Mouse (Mus musculus) layer of hippocampus, adult 2 months (tissue): ENCODE results near the gene Lpin2. TPM values are rescaled to one million over a fixed set of nuclear protein-coding genes. Genes with fewer than 3 reads are reported as not detected.

ENCODE experiments used
- DNase-seq, 2 experiments: peaks; one replicate each; pipeline ENCODE4 v3.0.0; 2022; ENCODE audit warnings: low spot score in 2 of 2
- H3K27ac ChIP-seq: fragments of 200-600 bp; 2 replicates; pipeline ENCODE4 v1.8.1; 2022
- H3K4me3 ChIP-seq: fragments of 200-600 bp; 2 replicates; pipeline ENCODE4 v1.8.1; 2022; ENCODE audit warnings: mild to moderate bottlenecking
- CTCF ChIP-seq: fragments of 200-600 bp; conservative IDR thresholded peaks from 2 replicates; pipeline ENCODE4 v1.8.1; 2022; ENCODE audit warnings: antibody characterized with exemption, mild to moderate bottlenecking, moderate library complexity
- total RNA-seq, 2 experiments: library from RNA; stranded (reverse); gene quantifications; 2 replicates each; pipeline ENCODE4 v1.2.3; 2021

The Lpin2 gene
- total RNA-seq, 2 experiments from 2014 or later: 95.8 to 109 TPM

DNA sequence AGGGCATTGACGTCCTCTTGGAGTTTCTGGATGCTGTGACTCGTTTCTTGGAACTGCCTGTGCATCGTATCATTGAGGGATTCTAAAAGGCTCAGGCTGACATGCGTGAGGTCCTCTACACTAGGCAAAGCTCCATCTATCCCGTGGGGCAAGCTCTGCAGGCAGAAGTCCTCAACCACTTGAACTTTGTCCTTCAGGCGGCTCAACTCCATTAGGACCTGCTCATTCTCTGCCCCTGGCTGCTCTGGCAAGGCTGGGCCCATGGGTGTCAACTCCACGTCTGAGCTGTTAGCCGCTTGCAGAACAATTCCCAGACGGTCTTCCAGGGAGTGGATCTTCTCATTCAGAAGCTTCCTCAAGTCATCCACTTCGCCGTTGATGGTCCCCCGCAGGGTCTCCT, 91.5 kb downstream of the Lpin2 start:
- DNase-seq: no peak
- H3K27ac ChIP-seq: no peak overlapping the region

DNA sequence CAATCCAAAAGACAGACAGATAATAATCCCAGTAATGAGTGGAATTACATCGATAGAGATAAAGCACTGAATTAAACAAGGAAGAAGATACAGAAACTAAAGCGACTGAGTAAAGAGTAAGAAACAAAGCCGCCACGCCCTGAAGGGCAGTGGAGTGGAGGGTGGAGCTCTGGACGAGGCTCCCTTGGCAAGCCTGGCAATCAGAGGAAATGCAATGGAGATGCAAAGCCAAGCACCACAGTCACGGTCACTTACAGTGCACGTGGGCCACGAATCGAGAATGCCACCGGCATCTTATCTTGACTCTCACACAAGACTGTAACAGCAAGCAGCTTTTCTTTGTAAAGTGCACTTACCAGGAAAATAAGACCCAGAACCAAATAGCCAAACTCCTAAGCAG, 94.4 kb downstream of the Lpin2 start:
- DNase-seq: no peak
- no peak overlapping the region for H3K27ac ChIP-seq
- H3K4me3 ChIP-seq: no peak overlapping the region
- TF ChIP-seq CTCF: no peak

More for the DNA sequence above, 91.5 kb downstream of the Lpin2 start:
- TF ChIP-seq CTCF: no peak
- H3K4me3 ChIP-seq: no peak overlapping the region

DNA sequence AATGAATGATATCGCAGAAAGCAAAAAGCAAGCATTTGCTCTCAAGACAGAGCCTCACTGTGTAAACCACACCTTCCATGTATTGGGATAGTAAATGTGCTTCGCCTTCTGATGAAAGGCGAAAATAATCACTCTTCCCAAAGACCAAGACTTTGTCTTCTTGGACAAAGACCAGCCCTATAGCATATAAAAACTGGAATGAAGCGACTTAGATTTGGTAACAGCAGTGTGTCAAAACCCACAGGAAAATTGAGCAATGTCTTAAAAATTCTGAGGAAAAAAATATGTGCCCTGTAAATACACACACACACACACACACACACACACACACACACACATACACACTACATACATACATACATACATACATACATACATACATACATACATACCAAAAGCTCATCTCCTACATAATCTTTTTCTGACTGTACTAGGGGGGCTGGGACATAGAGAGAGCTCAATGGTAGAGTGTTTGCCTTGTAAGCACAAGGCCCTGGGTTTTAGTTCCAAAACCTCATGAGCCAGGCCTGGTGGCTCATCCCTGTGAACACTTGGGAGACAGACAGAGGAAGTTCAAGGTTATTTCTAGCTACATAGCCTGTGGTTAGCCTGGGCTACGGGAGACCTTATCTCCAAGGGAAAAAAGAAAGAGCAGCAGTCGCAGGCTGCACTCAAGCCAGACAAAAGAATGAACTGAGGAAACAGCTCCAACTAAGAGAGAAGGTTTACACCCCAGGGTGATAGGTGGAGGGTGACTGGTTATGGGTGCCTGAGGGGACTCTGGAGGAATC, 95.5 kb downstream of the Lpin2 start:
- DNase-seq: no peak
- TF ChIP-seq CTCF: no peak
- no peak overlapping the region for H3K27ac ChIP-seq

DNA sequence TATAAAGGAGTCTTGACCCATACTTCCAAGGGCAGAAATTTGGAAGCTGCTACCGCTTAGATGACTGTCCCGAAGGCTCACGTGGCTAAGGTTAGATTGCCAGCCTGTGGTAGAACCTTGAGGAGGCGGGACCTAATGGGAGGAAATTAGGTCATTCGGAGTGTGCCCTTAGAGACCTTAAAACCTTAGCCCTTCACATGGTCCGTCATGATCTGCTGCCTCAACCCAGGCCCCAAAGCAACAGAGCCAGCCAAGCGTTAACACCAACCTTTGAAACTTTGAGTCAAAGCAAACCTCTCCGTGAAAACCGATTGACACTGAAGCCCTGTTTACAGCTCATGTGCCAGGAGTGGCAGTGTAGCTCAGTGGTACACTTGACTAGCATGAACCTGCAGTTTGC, 100.4 kb downstream of the Lpin2 start:
- DNase-seq: no peak
- Histone ChIP-seq H3K27ac (no peak overlapping the region), H3K4me3 (no peak overlapping the region)
- TF ChIP-seq CTCF: no peak

More for the DNA sequence above, 95.5 kb downstream of the Lpin2 start:
- H3K4me3 ChIP-seq: no peak overlapping the region

DNA sequence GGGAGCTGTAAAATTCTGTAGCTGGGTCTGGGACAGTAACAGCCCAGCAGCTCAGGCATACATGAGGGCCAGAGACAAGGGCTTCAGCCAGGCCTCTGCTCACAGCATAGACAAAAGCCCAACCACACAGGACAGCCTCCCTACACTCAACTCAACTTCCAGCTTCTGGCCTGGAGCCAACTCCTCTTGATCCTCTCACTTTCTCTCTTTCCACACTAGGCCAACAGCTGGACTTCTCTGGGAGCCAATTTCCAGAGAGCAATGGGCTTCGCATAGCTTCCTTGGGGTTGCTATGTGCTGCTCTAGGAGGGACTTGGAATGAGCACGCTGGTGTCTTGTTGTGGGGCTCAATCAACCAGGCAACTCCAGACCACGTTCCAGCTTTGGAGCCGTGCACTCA, 100.9 kb downstream of the Lpin2 start:
- no peak overlapping the region for H3K4me3 ChIP-seq
- no peak overlapping the region for H3K27ac ChIP-seq
- no peak for DNase-seq
- no peak for TF ChIP-seq CTCF

DNA sequence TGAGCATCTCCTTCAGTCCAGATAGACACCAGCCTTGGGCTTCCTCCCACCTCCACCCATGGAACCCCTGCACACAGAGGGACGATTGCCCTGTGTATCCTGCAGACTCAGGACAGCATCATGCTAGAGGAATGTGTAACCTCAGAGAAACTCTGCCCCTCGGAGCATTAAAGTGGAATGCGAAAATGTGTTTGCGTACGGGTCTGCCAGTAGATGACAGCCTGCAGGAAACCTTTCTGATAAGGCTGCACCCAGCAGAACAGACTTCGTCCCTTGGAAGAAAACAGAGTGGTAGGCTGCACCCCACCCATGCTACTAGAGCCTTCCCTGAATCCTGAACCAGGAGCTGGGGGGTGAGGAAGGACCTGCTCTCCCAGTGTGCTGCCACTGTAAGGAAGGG, 102.5 kb downstream of the Lpin2 start:
- no peak for DNase-seq
- Histone ChIP-seq H3K27ac (no peak overlapping the region), H3K4me3 (no peak overlapping the region)
- no peak for TF ChIP-seq CTCF

DNA sequence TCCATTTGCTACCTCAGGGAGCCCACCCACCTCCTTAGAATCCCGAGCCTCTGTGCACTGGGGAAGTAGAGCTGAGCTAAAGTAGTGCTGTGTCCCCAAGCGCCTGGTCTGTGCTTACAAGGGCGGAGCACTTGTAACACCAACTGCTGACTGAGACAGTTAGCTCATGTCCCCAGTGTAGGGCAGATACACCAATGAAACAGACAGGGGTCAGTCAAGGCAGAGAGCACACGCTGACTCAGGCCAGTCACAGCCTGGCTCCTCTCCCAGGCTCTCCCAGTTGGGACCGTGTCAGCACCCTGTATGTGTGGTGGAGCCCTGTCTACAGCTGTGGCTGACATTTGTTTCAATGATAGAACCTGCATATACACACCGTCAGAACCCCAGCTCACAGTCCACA, 103.6 kb downstream of the Lpin2 start:
- DNase-seq: no peak
- Histone ChIP-seq H3K4me3 (no peak overlapping the region), H3K27ac (no peak overlapping the region)
- TF ChIP-seq CTCF: no peak

DNA sequence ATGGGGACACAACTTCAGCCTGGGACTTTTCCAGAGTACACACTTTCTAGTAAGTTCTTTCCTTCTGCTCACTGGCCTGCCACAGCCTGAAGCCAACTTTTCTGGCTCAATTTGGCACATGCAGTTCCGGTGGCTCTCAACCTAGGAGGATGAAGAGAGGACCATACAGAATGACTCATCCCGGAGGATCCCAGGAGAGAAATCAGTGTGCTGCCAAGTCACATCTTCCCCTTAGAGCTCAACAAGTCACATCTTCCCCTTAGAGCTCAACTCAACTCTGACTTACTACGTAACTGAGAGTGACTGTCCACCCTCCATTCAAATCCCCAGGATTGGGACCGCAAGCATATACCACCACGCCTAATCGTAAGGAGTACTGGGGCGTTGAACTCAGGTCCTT, 105.2 kb downstream of the Lpin2 start:
- DNase-seq: no peak
- Histone ChIP-seq H3K4me3 (no peak overlapping the region), H3K27ac (no peak overlapping the region)
- no peak for TF ChIP-seq CTCF

DNA sequence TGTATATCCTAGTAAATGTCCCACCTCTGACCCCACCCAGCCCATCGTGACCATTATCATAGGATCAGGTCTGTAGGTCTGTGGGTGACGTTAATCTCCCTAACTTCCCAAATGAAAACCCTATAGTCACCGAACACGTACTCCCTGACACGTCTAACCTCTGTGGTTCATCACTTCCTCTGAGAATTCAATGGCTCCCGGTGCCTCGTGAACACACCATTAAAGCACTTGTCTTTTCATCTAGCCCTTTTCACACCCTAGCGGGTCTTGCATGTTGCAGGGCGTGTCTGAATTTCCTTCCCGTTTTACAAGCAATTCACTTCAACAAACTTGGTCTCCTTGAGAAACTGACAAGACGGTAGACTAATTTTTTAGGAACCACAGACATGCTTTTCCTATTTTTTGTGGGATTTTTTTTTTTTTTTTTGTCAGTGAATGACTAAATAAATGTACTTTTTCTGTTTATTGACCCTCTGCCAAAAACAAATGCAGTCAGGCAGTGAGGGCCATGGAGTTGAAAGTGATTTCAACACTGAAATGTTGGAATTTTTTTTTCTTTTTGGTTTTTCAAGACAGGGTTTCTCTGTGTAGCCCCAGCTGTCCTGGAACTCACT, 105.9 kb downstream of the Lpin2 start:
- DNase-seq: no peak
- H3K27ac ChIP-seq: no peak overlapping the region
- H3K4me3 ChIP-seq: no peak overlapping the region
- no peak for TF ChIP-seq CTCF

DNA sequence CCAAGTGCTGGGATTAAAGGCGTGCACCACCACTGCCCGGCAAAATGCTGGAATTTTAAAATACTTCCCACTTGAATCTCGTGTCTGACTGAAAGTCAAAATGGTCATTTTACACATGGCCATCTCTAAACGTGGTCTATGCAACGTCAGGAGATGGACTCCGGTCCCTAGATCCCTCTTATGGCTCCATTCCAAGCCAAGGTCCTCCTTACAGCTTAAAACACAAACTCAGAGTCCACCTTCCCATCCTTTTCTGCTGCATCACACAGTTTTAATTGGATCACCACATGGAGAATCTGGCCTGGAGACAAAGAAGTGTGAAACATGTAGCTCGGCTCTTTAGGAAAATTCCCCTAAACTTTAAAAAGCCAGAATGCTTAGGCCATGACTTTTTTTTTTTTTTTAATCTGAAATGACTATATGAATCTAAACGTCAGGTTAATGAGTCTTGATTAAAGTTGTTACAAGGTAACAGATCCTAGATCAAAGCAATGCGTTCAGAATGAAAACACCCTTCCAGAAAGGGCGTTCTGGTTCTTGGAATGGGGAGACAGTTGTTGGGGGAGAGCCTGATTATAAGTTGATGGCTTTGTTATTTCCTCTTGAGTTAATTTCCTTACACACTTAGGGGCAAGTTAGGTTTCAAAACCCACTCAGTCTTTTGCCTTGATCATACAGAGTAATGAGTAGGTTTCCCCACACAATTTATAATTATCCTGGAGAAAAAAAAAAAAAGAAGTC, 106.6 kb downstream of the Lpin2 start:
- no peak for DNase-seq
- no peak for TF ChIP-seq CTCF
- Histone ChIP-seq H3K4me3 (no peak overlapping the region), H3K27ac (no peak overlapping the region)

DNA sequence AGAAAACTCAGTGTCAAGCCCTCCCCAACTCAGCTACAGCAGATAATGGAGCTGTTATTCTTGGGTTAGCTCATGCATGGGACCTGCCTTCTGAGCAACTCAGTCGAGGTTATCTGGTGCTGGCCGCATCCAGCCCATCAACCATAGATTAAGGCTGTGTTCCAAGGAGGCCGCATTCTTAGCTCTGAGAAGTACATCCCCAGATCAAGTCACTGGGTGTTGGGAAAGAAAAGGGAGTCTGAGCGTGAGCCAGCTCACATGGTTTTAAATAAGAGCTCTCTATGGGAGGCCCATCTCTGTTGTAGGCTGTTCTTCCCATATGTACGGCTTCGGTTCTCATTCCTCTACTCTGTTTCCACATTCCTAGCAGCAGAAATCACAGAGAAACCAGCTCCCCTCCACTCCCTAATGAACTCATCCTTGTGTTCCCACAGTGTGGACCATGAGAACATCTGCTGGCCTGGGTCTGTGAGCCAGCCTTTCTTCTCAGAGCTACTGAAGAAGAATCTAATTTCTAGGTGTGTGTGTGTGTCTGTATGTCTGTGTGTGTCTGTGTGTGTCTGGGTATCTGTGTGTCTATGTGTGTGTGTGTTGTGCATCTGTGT, 107.3 kb downstream of the Lpin2 start:
- no peak overlapping the region for H3K4me3 ChIP-seq
- no peak for TF ChIP-seq CTCF
- DNase-seq: no peak
- H3K27ac ChIP-seq: no peak overlapping the region

DNA sequence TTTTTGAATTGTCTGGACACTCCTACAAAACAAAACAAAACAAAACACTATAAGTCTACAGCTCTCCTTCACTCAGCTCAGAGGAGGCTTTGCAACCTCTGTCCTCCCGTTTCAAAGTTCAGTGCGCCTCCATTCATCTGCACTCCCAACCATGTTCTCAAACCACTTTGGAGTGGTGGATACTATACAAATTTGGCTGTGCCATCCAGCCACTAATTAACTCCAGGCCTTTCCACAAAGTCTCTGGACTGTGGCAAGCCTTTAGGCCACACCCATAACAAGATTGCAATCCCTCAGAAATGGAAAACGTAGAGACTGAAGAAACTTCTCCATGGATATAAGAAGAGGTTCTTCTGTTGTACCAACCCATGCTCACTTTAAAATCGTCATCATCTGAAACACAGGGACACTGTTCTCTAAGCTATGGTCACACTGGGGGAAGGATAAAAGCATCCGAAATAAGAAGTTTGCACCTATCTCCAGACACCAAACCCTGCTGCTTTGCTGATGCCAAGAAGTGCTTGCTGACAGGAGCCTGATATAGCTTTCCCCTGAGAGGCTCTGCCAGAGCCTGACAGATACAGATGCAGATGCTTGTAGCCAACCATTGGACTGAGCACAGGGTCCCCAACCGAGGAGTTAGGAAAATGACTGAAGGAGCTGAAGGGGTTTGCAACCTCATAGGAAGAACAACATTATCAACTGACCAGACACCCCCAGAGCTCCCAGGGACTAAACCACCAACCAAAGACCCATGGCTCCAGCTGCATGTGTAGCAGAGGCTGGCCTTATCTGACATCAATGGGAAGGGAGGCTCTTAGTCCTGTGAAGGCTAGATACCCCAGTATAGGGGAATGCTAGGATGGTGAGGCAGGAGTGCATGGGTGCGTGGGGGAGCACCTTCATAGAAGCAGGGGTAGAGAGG, 108.4 kb downstream of the Lpin2 start:
- TF ChIP-seq CTCF: no peak

More for the DNA sequence above, 108.4 kb downstream of the Lpin2 start:
- no peak overlapping the region for H3K27ac ChIP-seq
- no peak for DNase-seq
- H3K4me3 ChIP-seq: no peak overlapping the region
